Mouse (Mus musculus): ENCODE results near the gene Gm45194. TPM values are rescaled to one million over a fixed set of nuclear protein-coding genes. Genes with fewer than 3 reads are reported as not detected.

Gm45194 gene
- polyA plus RNA-seq, 1 experiment from 2014 or later: 1.8 TPM

DNA sequence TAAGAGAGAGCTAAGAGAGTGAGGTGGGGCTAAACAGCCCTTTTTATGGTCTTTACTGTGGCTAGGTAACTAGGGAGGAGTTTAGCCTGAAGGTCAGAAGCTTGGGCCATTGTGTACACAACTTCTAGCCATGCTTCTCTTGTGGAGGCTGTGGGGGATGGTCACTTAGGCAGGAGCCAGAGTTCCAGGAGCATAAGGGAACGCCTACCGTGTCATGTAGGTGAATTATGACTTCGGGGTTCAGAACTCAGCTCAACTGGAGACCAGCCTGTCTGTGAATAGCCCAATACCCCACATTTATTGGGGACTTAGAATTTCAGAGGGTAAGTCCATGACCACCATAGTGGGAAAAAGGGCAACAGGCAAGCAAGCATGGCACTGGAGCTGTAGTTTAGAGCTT is 347.6 kb downstream of the Gm45194 start, which contains the start of gene 4933403O08Rik:
Gene 4933403O08Rik (plus strand): TSS at position 301 of the 400 bp plus-strand sequence.
- H3K27me3 ChIP-seq (ENCODE audit: control insufficient read depth, insufficient read depth, low read length): no peaks in the 10 kb centered on the region
- H3K4me2 ChIP-seq (replicated peaks; ENCODE audit: low read depth, low read length): no peak within 1 kb of the TSS
- H3K4me3 ChIP-seq (ENCODE audit: low read depth, low read length): no peak within 1 kb of the TSS
- H3K9me3 ChIP-seq (ENCODE audit: control insufficient read depth, low read length): no peaks in the 10 kb centered on the region
- H3K9ac ChIP-seq (ENCODE audit: low read depth, low read length): no peak within 1 kb of the TSS
- H3K27ac ChIP-seq (ENCODE audit: low read depth, low read length): no peak within 1 kb of the TSS
- WGBS: 90% methylated on average over 3 of the region's 3 CpGs
- H3K4me1 ChIP-seq (replicated peaks; ENCODE audit: control insufficient read depth, insufficient read depth, low read length): no peaks in the 10 kb centered on the region
- no peak for DNase-seq (ENCODE audit: low spot score)
- no peaks in the 10 kb centered on the region for H3K36me3 ChIP-seq (ENCODE audit: control insufficient read depth, insufficient read depth, low read length)
- ATAC-seq (ENCODE audit: low FRiP score): no peak

DNA sequence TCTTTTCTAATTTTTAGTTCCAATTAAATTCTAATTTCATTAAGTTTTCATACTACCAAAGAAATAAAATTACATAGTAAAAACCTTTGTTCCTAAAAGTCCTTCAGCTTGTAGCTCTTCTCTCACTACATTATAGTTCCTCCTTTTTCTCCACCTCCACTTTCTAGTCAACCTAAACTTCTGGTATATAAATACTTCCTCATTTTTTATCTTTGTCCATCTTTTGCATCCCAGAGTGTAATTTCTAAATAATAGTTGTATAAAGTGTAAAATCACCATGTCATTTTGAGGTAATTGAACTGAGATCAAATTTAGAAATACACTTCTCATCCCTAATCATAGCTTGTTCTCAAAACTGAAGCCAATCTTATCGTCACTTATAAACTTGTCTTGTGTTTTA is 351.7 kb downstream of the Gm45194 start:
- no peaks in the 10 kb centered on the region for H3K27me3 ChIP-seq (ENCODE audit: control insufficient read depth, insufficient read depth, low read length)
- no peak overlapping the region for H3K9ac ChIP-seq (ENCODE audit: low read depth, low read length)
- 92% methylated on average over 1 of the region's 1 CpGs for WGBS
- H3K4me3 ChIP-seq (ENCODE audit: low read depth, low read length): no peak overlapping the region
- H3K9me3 ChIP-seq (ENCODE audit: control insufficient read depth, low read length): no peaks in the 10 kb centered on the region
- no peak overlapping the region for H3K4me2 ChIP-seq (replicated peaks; ENCODE audit: low read depth, low read length)
- H3K36me3 ChIP-seq (ENCODE audit: control insufficient read depth, insufficient read depth, low read length): no peaks in the 10 kb centered on the region
- DNase-seq (ENCODE audit: low spot score): no peak
- H3K27ac ChIP-seq (ENCODE audit: low read depth, low read length): no peak overlapping the region
- no peaks in the 10 kb centered on the region for H3K4me1 ChIP-seq (replicated peaks; ENCODE audit: control insufficient read depth, insufficient read depth, low read length)
- ATAC-seq (ENCODE audit: low FRiP score): no peak

GRCm38 (mm10) chrX:112255513-112255912 is 364.3 kb downstream of the Gm45194 start:
- Histone ChIP-seq H3K27ac (ENCODE audit: low read depth, low read length) (no peak overlapping the region), H3K27me3 (ENCODE audit: control insufficient read depth, insufficient read depth, low read length) (no peaks in the 10 kb centered on the region), H3K36me3 (ENCODE audit: control insufficient read depth, insufficient read depth, low read length) (no peaks in the 10 kb centered on the region), H3K4me2 (replicated peaks; ENCODE audit: low read depth, low read length) (no peak overlapping the region), H3K9ac (ENCODE audit: low read depth, low read length) (no peak overlapping the region), H3K4me1 (replicated peaks; ENCODE audit: control insufficient read depth, insufficient read depth, low read length) (no peaks in the 10 kb centered on the region), H3K4me3 (ENCODE audit: low read depth, low read length) (no peak overlapping the region), H3K9me3 (ENCODE audit: control insufficient read depth, low read length) (no peaks in the 10 kb centered on the region)
- 90% methylated on average over 2 of the region's 2 CpGs for WGBS
- ATAC-seq (ENCODE audit: low FRiP score) (no peak), DNase-seq (ENCODE audit: low spot score) (no peak)

GRCm38 (mm10) chrX:112273550-112273949 is 382.4 kb downstream of the Gm45194 start:
- 71% methylated on average over 1 of the region's 1 CpGs for WGBS
- Histone ChIP-seq H3K4me2 (replicated peaks; ENCODE audit: low read depth, low read length) (no peak overlapping the region), H3K36me3 (ENCODE audit: control insufficient read depth, insufficient read depth, low read length) (no peaks in the 10 kb centered on the region), H3K4me3 (ENCODE audit: low read depth, low read length) (no peak overlapping the region), H3K27me3 (ENCODE audit: control insufficient read depth, insufficient read depth, low read length) (no peaks in the 10 kb centered on the region), H3K4me1 (replicated peaks; ENCODE audit: control insufficient read depth, insufficient read depth, low read length) (no peaks in the 10 kb centered on the region), H3K9me3 (ENCODE audit: control insufficient read depth, low read length) (no peaks in the 10 kb centered on the region), H3K27ac (ENCODE audit: low read depth, low read length) (no peak overlapping the region), H3K9ac (ENCODE audit: low read depth, low read length) (no peak overlapping the region)
- ATAC-seq (ENCODE audit: low FRiP score) (no peak), DNase-seq (ENCODE audit: low spot score) (no peak)

Other genes starting within 250 kb of the Gm45194 start
- 2.7 and 2.8 TPM in 2 replicates for gene Hdx, start 194.3 kb upstream of the Gm45194 start, polyA plus RNA-seq (2014; fragmentation: Nextera tagmentation; extraction: Ambion mirVana)
- gene Tex16, start 119.6 kb downstream of the Gm45194 start, polyA plus RNA-seq (2014; fragmentation: Nextera tagmentation; extraction: Ambion mirVana): 0.33 and 0.52 TPM in 2 replicates